Mouse (Mus musculus): ENCODE measurements around the gene Pdzd3. TPM values are rescaled to one million over a fixed set of nuclear protein-coding genes. Genes with fewer than 3 reads are reported as not detected.

Gene Pdzd3
- polyA plus RNA-seq, 1 experiment from 2014 or later: 0.09 TPM

- H3K9me3 ChIP-seq: no peaks in the 10 kb centered on the region
- H3K9ac ChIP-seq: peak overlapping the region; percentile 87
- no peaks in the 10 kb centered on the region for H3K27me3 ChIP-seq
- WGBS: under 1% methylated on average over 39 of the region's 40 CpGs
- peaks cover 2% of the 10 kb centered on the region; the same call in 1 of the 2 replicates for H3K36me3 ChIP-seq
- peak overlapping the region; percentile 82 for H3K4me3 ChIP-seq
- H3K4me1 ChIP-seq: peaks cover 26% of the 10 kb centered on the region
- H3K27ac ChIP-seq: peak overlapping the region; percentile 93
- ATAC-seq (ENCODE audit: low FRiP score, low read depth): peak; percentile 83
- peak overlapping the region; percentile 70 for H3K4me2 ChIP-seq (replicated peaks)
Observed at GRCm38 (mm10) chr9:44233021-44233801, 18.1 kb downstream of the Pdzd3 start.

GRCm38 (mm10) chr9:44231609-44232008, 19.7 kb downstream of the Pdzd3 start:
- H3K9me3 ChIP-seq: no peaks in the 10 kb centered on the region
- no peaks in the 10 kb centered on the region for H3K27me3 ChIP-seq
- H3K4me3 ChIP-seq: no peak overlapping the region
- H3K4me2 ChIP-seq (replicated peaks): peak overlapping the region; percentile 70
- no peak for ATAC-seq (ENCODE audit: low FRiP score, low read depth)
- H3K36me3 ChIP-seq: peaks cover 9% of the 10 kb centered on the region
- H3K27ac ChIP-seq: no peak overlapping the region
- H3K9ac ChIP-seq: no peak overlapping the region
- peaks cover 25% of the 10 kb centered on the region for H3K4me1 ChIP-seq

DNA sequence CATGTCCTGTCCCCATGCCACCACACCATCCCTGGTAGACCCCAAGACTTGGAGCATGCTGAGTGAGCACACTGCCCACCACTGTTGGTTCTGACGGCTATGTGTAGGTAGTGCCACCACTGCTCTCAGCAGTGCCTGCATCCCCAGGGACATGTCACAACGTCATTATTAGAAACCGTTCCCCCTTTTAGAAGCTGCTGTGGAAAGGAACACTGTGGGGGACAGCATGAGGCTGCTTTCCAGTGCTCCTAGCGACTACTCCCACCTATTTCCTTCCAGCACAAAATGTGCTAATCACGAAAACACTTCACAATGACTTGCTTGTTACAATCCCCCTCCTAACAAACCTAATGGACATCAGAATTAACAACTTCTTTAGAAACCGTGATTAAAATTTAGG, 25.3 kb downstream of the Pdzd3 start:
- H3K4me3 ChIP-seq: no peak overlapping the region
- H3K27ac ChIP-seq: no peak overlapping the region
- H3K4me1 ChIP-seq: peaks cover 9% of the 10 kb centered on the region
- WGBS: 60% methylated on average over 6 of the region's 6 CpGs
- H3K36me3 ChIP-seq: peaks cover 9% of the 10 kb centered on the region
- H3K27me3 ChIP-seq: no peaks in the 10 kb centered on the region
- no peaks in the 10 kb centered on the region for H3K9me3 ChIP-seq
- no peak overlapping the region for H3K9ac ChIP-seq
- no peak overlapping the region for H3K4me2 ChIP-seq (replicated peaks)
- ATAC-seq (ENCODE audit: low FRiP score, low read depth): no peak

DNA sequence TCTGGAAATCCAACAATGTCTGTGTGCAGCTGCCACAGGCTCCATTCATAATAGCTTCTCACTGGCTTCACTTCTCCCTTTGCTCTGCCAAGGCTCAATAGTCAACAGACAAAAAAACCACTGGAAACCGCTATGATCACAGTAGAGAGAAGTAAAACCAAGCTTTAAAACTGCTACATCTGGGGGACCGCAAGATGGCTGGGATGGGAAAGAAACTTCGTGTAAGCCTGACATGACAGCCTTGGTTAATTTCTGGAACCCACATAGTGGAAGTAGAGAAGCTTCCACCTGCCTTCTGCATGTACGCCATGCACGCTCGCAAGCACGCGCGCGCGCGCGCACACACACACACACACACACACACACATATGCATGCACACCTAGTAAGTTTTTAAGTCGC, 37.7 kb downstream of the Pdzd3 start:
- H3K4me3 ChIP-seq: no peak overlapping the region
- peaks cover 4% of the 10 kb centered on the region; the same call in 1 of the 2 replicates for H3K9me3 ChIP-seq
- no peak overlapping the region for H3K9ac ChIP-seq
- no peak for ATAC-seq (ENCODE audit: low FRiP score, low read depth)
- no peaks in the 10 kb centered on the region for H3K4me1 ChIP-seq
- H3K36me3 ChIP-seq: peaks cover 18% of the 10 kb centered on the region
- no peak overlapping the region for H3K4me2 ChIP-seq (replicated peaks)
- WGBS: 97% methylated on average over 14 of the region's 14 CpGs
- no peak overlapping the region for H3K27ac ChIP-seq
- no peaks in the 10 kb centered on the region for H3K27me3 ChIP-seq

DNA sequence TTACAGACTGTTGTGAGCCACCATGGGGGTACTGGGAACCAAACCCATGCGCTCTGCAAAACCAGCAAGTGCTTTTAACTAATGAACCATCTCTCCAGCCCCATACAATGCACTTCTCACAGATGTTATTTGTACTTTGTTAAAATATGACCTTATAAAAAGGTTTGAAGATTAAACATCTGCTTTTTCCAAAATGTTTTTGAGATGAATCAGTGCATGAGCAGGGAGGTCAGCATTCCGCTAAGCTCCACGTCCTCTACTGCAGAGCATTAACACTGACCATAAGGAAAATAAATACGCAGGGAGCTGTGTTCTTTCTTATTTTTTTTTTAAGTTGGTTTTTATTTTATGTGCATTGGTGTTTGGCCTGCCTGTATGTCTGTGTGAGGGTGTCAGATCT, 38.9 kb downstream of the Pdzd3 start:
- peaks cover 4% of the 10 kb centered on the region; the same call in 1 of the 2 replicates for H3K9me3 ChIP-seq
- no peaks in the 10 kb centered on the region for H3K27me3 ChIP-seq
- WGBS: 94% methylated on average over 4 of the region's 4 CpGs
- no peak overlapping the region for H3K4me3 ChIP-seq
- no peak overlapping the region for H3K4me2 ChIP-seq (replicated peaks)
- H3K4me1 ChIP-seq: no peaks in the 10 kb centered on the region
- peaks cover 18% of the 10 kb centered on the region for H3K36me3 ChIP-seq
- no peak overlapping the region for H3K27ac ChIP-seq
- no peak for ATAC-seq (ENCODE audit: low FRiP score, low read depth)
- H3K9ac ChIP-seq: no peak overlapping the region

- H3K36me3 ChIP-seq: peaks cover 18% of the 10 kb centered on the region
- WGBS: 95% methylated on average over 4 of the region's 4 CpGs
- H3K4me1 ChIP-seq: no peaks in the 10 kb centered on the region
- H3K4me3 ChIP-seq: no peak overlapping the region
- H3K27ac ChIP-seq: no peak overlapping the region
- no peak for ATAC-seq (ENCODE audit: low FRiP score, low read depth)
- H3K4me2 ChIP-seq (replicated peaks): no peak overlapping the region
- peaks cover 4% of the 10 kb centered on the region; the same call in 1 of the 2 replicates for H3K9me3 ChIP-seq
- no peaks in the 10 kb centered on the region for H3K27me3 ChIP-seq
- H3K9ac ChIP-seq: no peak overlapping the region
Observed at GRCm38 (mm10) chr9:44209416-44209815, 41.9 kb downstream of the Pdzd3 start.

GRCm38 (mm10) chr9:44207840-44208239, 43.4 kb downstream of the Pdzd3 start:
- H3K4me3 ChIP-seq: no peak overlapping the region
- no peak overlapping the region for H3K9ac ChIP-seq
- peaks cover 4% of the 10 kb centered on the region; the same call in 1 of the 2 replicates for H3K9me3 ChIP-seq
- WGBS: 86% methylated on average over 2 of the region's 2 CpGs
- no peak for ATAC-seq (ENCODE audit: low FRiP score, low read depth)
- H3K27me3 ChIP-seq: no peaks in the 10 kb centered on the region
- H3K4me2 ChIP-seq (replicated peaks): no peak overlapping the region
- no peaks in the 10 kb centered on the region for H3K4me1 ChIP-seq
- H3K27ac ChIP-seq: no peak overlapping the region
- H3K36me3 ChIP-seq: peaks cover 16% of the 10 kb centered on the region

DNA sequence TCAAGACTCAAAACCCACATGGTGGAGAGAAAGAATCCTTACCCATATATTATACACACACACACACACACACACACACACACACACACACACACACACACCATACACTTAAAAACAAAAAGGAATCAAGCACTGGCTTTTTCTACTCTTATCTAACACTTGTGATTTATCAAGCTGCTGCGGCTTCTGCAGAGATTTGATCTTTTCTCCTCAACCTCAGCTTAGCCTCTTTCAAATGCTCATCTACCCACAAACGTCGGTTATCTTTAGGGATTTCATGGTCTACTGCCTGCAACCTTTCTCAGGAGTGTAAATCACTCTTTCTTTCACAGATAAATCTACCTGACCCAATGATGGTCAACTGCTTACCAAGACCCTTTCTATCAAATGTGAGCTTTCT, 50.8 kb downstream of the Pdzd3 start:
- Histone ChIP-seq H3K36me3 (peaks cover 37% of the 10 kb centered on the region), H3K4me2 (replicated peaks) (no peak overlapping the region), H3K4me1 (no peaks in the 10 kb centered on the region), H3K4me3 (no peak overlapping the region), H3K9me3 (0 out of 2 replicates have a peak, but pooled peaks cover 3% of the 10 kb centered on the region), H3K9ac (no peak overlapping the region), H3K27ac (no peak overlapping the region), H3K27me3 (no peaks in the 10 kb centered on the region)
- no peak for ATAC-seq (ENCODE audit: low FRiP score, low read depth)
- 91% methylated on average over 3 of the region's 3 CpGs for WGBS

DNA sequence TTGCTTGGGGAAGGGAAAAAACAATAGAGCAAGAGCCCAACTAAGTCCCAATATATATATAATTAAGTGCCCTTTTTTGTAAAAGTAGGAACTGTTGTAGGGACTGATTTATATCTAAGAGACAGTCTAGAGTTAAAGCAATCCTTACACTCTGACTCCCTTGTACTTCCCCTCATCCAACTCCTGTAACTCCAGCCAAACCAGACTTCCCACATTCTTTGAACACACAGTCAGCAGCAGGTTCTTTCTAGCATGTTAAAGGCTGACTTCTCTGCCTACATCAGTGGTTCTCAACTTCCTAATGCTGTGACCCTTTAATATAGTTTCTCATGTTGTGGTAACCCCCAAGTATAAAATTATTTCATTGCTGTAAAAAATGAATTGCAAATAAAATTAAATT, 51.7 kb downstream of the Pdzd3 start:
- Histone ChIP-seq H3K27me3 (no peaks in the 10 kb centered on the region), H3K36me3 (peaks cover 37% of the 10 kb centered on the region), H3K9me3 (0 out of 2 replicates have a peak, but pooled peaks cover 3% of the 10 kb centered on the region), H3K4me3 (no peak overlapping the region), H3K4me2 (replicated peaks) (no peak overlapping the region), H3K4me1 (no peaks in the 10 kb centered on the region), H3K9ac (no peak overlapping the region), H3K27ac (no peak overlapping the region)
- ATAC-seq (ENCODE audit: low FRiP score, low read depth): no peak

GRCm38 (mm10) chr9:44199166-44199565, 52.1 kb downstream of the Pdzd3 start:
- 86% methylated on average over 3 of the region's 3 CpGs for WGBS
- ATAC-seq (ENCODE audit: low FRiP score, low read depth): no peak
- H3K4me3 ChIP-seq: no peak overlapping the region

More at GRCm38 (mm10) chr9:44199166-44199565, 52.1 kb downstream of the Pdzd3 start:
- 0 out of 2 replicates have a peak, but pooled peaks cover 3% of the 10 kb centered on the region for H3K9me3 ChIP-seq
- peaks cover 41% of the 10 kb centered on the region for H3K36me3 ChIP-seq
- no peak overlapping the region for H3K27ac ChIP-seq
- H3K9ac ChIP-seq: no peak overlapping the region
- no peaks in the 10 kb centered on the region for H3K4me1 ChIP-seq
- H3K27me3 ChIP-seq: no peaks in the 10 kb centered on the region
- no peak overlapping the region for H3K4me2 ChIP-seq (replicated peaks)

Data from limb, embryonic 13.5 days (tissue).